Mouse (Mus musculus) liver, postnatal 0 days (tissue): ENCODE data around the gene Mrs2.

ENCODE experiments used
- CTCF ChIP-seq: sonication (generic); IDR thresholded peaks from 2 replicates; pipeline ENCODE4 v1.5.1; 2016; ENCODE audit warnings: antibody characterized with exemption, low read depth
- EP300 ChIP-seq: IDR thresholded peaks from 2 replicates; pipeline ENCODE4 v1.6.1; 2016; ENCODE audit warnings: antibody characterized with exemption, low read depth, mild to moderate bottlenecking

DNA sequence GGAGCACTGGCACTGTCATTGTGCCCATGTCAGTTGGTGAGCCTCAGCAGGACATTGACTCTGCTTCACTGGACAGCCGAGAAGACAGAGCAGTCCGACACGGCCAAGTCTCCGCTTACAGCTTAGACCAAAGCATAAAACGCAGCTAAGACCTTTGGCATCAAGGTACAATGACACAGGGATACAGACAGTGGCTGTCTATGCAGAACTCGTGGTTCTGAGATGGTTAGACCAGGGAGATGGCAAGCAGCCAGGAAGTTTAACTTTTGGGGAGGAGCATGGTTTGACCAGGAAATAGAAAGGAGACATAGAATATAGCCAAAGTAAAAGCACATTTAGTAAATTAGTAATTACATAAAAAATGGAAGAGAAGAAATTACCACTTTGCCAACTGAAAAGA, 31.2 kb downstream of the Mrs2 start:
- TF ChIP-seq CTCF (no peak), EP300 (no peak)
